Mouse (Mus musculus) embryonic stem cell, embryonic (primary cell): Measurements from ENCODE around the gene Oaz1.

Experiments
- CTCF ChIA-PET, 4 experiments: fragments of 300-600 bp in 2 of 4; fragments of 350-600 bp in 2 of 4; sonication (Branson Sonifier 250); formaldehyde crosslinking; loops; one replicate each; lab custom pipeline; 2022; ENCODE audit warnings: inconsistent platforms in 2 of 4; lab: Charles Lee
- POLR2A ChIA-PET, 4 experiments: fragments of 300-600 bp in 2 of 4; fragments of 350-600 bp in 2 of 4; sonication (Branson Sonifier 250); formaldehyde crosslinking; loops; one replicate each; lab custom pipeline; 2022; ENCODE audit warnings: antibody characterized with exemption in 4 of 4, inconsistent platforms in 1 of 4; lab: Charles Lee

Gene Oaz1

GRCm38 (mm10) chr10:80826151-80827062 lies at the start of gene Oaz1:
TSS of gene Oaz1 (plus strand) at chr10:80826656.
- ChIA-PET CTCF (no interaction called here), POLR2A (interaction anchor here in 3 of 4 experiments (0.7 to 6.5 kb wide), 27 partner anchors 9 to 256 kb away, joined by 3 to 99 read pairs (median 5); partner anchors contain the start of genes Amh (in 2 of the 3), Gadd45b (in 2 of the 3), Lingo3 (in 2 of the 3) and Lsm7 (in 2 of the 3))

DNA sequence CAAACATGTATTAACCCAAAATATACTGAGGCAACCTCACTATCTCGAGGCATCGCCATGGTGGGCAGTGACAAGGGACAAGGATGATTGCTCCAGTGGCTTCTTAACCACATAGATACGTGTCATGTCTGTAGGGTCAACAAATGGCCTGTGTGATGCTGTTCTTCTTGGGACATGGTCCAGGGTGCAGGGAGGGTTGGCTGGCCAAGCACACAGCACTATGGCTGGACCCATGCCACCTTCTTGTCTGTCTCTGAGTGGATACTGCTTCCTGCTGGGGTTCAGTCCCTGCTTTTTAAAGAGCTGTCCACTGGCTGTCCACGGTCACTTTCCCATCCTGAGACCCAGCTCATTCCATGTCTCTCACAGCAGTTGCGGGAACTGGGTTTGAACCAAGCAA lies 49.3 kb upstream of the Oaz1 start:
- POLR2A ChIA-PET: interaction anchor here in 3 of 4 experiments (0.7 to 2.6 kb wide), 7 partner anchors 11 to 52 kb away, joined by 3 to 8 read pairs (median 4); partner anchors contain the start of genes Plekhj1 (in 1 of the 3) and Sf3a2 (in 1 of the 3)
- CTCF ChIA-PET: interaction anchor here in 1 of 4 experiments (0.6 to 2.0 kb wide), 5 partner anchors 11 to 104 kb away, joined by 3 to 9 read pairs (median 4); no protein-coding TSS in a partner anchor

DNA sequence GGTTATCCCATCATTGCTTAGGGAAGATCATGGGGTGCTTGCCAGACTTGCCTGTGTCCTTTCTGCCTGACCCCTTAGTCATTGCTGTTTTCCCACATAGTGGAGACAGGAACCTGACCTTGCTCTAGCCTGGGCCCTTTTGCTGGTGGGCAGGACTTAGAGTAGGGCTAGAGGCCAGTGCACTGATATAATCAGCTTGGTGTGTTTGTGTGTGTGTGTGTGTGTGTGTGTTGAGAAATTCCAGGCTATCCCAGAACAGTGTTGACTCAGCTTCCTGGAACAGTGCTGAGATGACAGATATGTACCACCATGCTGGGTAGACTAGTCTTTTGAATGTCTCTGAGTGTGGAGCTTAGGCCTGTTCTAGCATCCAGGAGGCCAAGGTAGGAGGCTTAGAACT lies 46.9 kb upstream of the Oaz1 start:
- ChIA-PET POLR2A (interaction anchor here in 2 of 4 experiments (1.2 to 1.8 kb wide), 3 partner anchors 12 to 101 kb away, joined by 3 to 6 read pairs (median 3); partner anchors contain the start of gene Mknk2 (in 1 of the 2)), CTCF (interaction anchor here in 2 of 4 experiments (1.4 to 2.0 kb wide), 2 partner anchors 32 kb away, joined by 4 to 5 read pairs; no protein-coding TSS in a partner anchor)

DNA sequence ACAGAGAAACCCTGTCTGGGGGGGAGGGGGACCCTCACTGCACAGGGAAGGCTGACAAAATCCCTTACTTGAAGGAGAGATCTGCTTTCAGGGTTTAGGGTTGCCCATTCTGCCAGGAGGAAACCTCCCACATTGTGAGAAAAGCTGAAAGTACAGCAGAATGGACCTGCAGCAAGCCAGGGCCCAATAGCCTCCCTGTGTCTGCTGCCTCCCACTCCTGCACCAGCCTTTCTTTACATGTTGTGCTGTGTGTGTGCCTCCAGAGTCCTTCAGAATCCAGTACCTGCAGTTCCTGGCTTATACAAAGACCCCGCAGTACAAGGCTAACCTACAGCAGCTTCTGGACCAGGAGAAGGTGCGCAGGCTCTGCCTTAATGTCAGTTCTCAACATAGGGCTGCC lies 42.2 kb upstream of the Oaz1 start:
- CTCF ChIA-PET: interaction anchor here in 3 of 4 experiments (1.3 to 2.6 kb wide), 6 partner anchors 10 to 97 kb away, joined by 4 to 17 read pairs (median 5); no protein-coding TSS in a partner anchor
- POLR2A ChIA-PET: interaction anchor here in 2 of 4 experiments (0.6 to 3.2 kb wide), 15 partner anchors 9 to 495 kb away, joined by 3 to 14 read pairs (median 4); partner anchors contain the start of genes Ap3d1 (in 1 of the 2), Gadd45b (in 1 of the 2) and Sf3a2 (in 1 of the 2)

DNA sequence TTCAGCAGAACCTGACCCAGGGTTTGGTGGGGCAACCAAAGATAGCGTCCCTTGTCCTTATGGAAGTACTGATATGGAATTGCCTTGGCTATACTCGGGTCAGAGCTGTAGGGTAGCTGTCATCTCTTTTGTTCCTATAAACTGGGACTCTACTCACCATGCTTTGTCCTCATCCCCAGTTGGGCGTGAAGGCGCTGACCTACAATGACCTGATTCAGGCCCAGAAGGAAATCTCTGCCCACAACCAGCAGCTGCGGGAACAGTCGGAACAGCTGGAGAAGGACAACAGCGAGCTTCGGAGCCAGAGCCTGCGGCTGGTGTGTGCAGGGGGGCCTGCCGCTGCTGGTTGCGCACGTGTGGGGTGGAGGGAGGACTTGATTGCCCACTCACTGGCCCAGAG lies 41.6 kb upstream of the Oaz1 start:
- POLR2A ChIA-PET: interaction anchor here in 2 of 4 experiments (0.6 to 3.2 kb wide), 20 partner anchors 8 to 494 kb away, joined by 3 to 14 read pairs (median 4); partner anchors contain the start of genes Ap3d1 (in 1 of the 2) and Gadd45b (in 1 of the 2)
- CTCF ChIA-PET: interaction anchor here in 3 of 4 experiments (1.3 to 2.6 kb wide), 6 partner anchors 10 to 96 kb away, joined by 4 to 17 read pairs (median 5); no protein-coding TSS in a partner anchor

DNA sequence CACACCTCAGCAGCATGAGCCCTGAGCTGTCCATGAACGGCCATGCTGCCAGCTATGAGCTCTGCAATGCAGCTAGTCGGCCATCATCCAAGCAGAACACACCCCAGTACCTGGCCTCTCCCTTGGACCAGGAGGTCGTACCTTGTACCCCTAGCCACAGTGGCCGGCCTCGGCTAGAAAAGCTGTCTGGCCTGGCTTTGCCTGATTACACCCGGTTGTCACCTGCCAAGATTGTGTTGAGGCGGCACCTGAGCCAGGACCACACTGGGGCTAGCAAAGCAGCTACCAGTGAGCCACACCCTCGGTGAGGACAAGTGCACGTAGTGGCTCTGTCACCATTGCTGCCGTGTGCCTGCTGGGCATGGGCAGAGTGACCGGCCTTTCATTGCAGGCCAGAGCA lies 40.5 kb upstream of the Oaz1 start:
- CTCF ChIA-PET: interaction anchor here in 3 of 4 experiments (0.7 to 2.1 kb wide), 7 partner anchors 10 to 94 kb away, joined by 3 to 9 read pairs (median 5); partner anchors contain the start of gene Amh (in 1 of the 3)
- POLR2A ChIA-PET: interaction anchor here in 2 of 4 experiments (0.7 to 2.9 kb wide), 21 partner anchors 10 to 196 kb away, joined by 3 to 12 read pairs (median 4); partner anchors contain the start of genes Sf3a2 (in 2 of the 2), Abhd17a (in 1 of the 2), Ap3d1 (in 1 of the 2) and Plekhj1 (in 1 of the 2)

DNA sequence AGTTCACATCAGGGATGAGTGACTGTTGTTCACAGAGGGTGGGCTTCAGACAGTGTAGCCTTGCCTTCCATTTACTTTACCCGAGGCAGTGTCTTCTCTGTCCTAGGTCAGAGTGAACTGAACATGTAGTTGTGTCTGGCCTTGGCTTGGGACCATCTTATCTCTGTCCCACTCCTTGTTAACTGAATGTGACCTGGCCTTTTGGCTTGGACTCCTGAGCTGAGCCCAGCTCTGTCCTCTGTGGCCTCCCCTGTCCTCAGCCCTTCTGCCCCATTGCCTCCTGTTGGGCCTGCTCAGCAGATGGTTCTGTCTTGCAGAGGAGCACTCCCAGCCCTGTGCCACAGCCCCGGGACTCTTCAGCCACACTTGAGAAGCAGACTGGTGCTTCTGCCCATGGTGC lies 38.9 kb upstream of the Oaz1 start:
- ChIA-PET CTCF (interaction anchor here in 2 of 4 experiments (0.8 to 2.1 kb wide), 3 partner anchors 12 to 19 kb away, joined by 3 to 9 read pairs (median 4); partner anchors contain the start of gene Amh (in 1 of the 2)), POLR2A (interaction anchor here in 3 of 4 experiments (0.6 to 1.7 kb wide), 11 partner anchors 9 to 536 kb away, joined by 3 to 7 read pairs (median 3); partner anchors contain the start of gene Dot1l (in 1 of the 3))

DNA sequence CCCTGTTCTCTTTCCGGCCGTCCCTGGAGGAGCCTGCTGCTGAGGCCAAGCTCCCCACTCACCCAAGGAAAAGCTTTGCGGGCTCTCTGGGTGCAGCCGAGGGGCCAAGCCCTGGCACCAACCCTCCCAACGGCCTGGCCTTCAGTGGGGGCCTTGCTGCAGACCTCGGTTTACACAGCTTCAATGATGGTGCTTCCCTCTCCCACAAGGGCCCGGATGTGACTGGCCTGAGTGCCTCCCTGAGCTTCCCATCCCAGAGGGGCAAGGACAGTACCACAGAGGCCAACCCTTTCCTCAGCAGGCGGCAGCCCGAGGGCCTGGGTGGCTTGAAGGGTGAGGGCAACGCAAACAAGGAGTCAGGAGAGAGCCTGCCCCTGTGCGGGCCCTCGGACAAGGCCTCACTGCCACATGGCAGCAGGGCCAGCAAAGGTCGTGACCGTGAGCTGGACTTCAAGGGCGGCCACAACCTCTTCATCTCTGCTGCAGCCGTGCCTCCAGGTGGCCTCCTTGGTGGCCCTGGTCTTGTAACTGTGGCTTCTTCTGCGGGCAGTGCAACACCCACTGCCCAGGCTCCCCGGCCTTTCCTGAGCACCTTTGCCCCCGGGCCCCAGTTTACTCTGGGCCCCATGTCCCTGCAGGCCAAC lies 35.6 kb upstream of the Oaz1 start:
- CTCF ChIA-PET: interaction anchor here in 3 of 4 experiments (0.6 to 2.5 kb wide), 12 partner anchors 8 to 204 kb away, joined by 3 to 14 read pairs (median 5); no protein-coding TSS in a partner anchor
- POLR2A ChIA-PET: interaction anchor here (0.5 to 3.4 kb wide), 22 partner anchors 9 to 461 kb away, joined by 3 to 30 read pairs (median 4); partner anchors contain the start of genes Amh (in 1 of the 4), Gadd45b (in 1 of the 4), Izumo4 (in 1 of the 4) and Pcsk4 (in 1 of the 4)

DNA sequence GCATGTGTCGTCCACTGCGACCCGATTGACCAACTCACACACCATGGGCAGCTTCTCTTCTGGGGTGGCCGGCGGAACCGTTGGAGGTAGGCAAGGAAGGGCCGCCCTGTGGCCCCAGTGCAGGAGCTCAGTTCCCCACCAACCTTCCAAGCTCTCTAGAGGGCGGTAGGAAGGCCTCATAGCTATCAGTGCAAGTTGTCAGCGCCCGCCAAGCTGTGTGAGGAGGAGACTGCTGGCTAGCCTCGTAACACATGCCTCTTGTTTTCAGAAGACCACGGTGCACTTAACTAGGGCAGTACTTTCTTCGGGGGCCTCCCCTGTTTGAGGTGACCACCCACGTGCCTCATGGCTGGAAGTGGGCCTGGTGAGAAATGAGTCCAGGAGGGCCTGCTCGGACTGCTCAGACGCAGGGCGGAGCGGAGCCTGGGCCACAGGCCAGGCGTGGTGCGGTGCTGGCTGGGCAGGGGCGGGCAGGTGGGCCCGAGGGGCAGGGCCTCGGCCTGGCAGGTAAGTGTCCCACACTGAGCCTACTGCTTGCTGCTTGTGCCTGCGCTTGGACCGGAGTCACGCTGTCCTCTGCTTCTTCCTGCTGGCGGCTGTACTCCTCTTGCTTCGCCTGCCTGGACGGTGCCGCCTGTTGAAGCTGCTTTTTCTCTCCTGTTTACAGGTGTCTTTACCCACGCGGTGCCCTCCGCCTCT lies 34.8 kb upstream of the Oaz1 start:
- ChIA-PET CTCF (interaction anchor here in 3 of 4 experiments (0.5 to 2.5 kb wide), 15 partner anchors 9 to 203 kb away, joined by 3 to 14 read pairs (median 4); no protein-coding TSS in a partner anchor), POLR2A (interaction anchor here (0.5 to 3.4 kb wide), 30 partner anchors 9 to 357 kb away, joined by 3 to 30 read pairs (median 4); partner anchors contain the start of genes Abhd17a (in 1 of the 4), Amh (in 1 of the 4), Gadd45b (in 1 of the 4) and Izumo4 (in 1 of the 4))

GRCm38 (mm10) chr10:80792175-80793032 lies 34.1 kb upstream of the Oaz1 start:
- CTCF ChIA-PET: interaction anchor here in 3 of 4 experiments (1.0 to 2.5 kb wide), 10 partner anchors 10 to 74 kb away, joined by 3 to 14 read pairs (median 4); no protein-coding TSS in a partner anchor
- POLR2A ChIA-PET: interaction anchor here (0.6 to 3.4 kb wide), 29 partner anchors 8 to 357 kb away, joined by 3 to 30 read pairs (median 4); partner anchors contain the start of genes Abhd17a (in 1 of the 4), Amh (in 1 of the 4), Ap3d1 (in 1 of the 4) and Gadd45b (in 1 of the 4)

GRCm38 (mm10) chr10:80793033-80793784 lies 33.2 kb upstream of the Oaz1 start:
- ChIA-PET POLR2A (interaction anchor here in 3 of 4 experiments (0.6 to 3.4 kb wide), 23 partner anchors 8 to 320 kb away, joined by 3 to 30 read pairs (median 4); partner anchors contain the start of genes Amh (in 1 of the 3), Ap3d1 (in 1 of the 3) and Gadd45b (in 1 of the 3)), CTCF (interaction anchor here in 2 of 4 experiments (1.1 to 2.5 kb wide), 4 partner anchors 12 to 46 kb away, joined by 3 to 14 read pairs (median 4); no protein-coding TSS in a partner anchor)

- ChIA-PET POLR2A (interaction anchor here in 2 of 4 experiments (0.6 to 3.4 kb wide), 7 partner anchors 9 to 225 kb away, joined by 3 to 30 read pairs (median 8); partner anchors contain the start of gene Amh (in 1 of the 2)), CTCF (interaction anchor here in 1 of 4 experiments (1.8 kb wide), 1 partner anchor 12 kb away, joined by 4 read pairs; no protein-coding TSS in a partner anchor)
These were observed 32.7 kb upstream of the Oaz1 start for GRCm38 (mm10) chr10:80793803-80794202.

- ChIA-PET CTCF (interaction anchor here in 1 of 4 experiments (0.6 to 2.3 kb wide), 2 partner anchors 11 to 20 kb away, joined by 3 to 8 read pairs; no protein-coding TSS in a partner anchor), POLR2A (interaction anchor here in 3 of 4 experiments (0.6 to 4.9 kb wide), 17 partner anchors 9 to 276 kb away, joined by 3 to 36 read pairs (median 3); partner anchors contain the start of genes Amh (in 1 of the 3) and Thop1 (in 1 of the 3))
These were observed 31.7 kb upstream of the Oaz1 start for GRCm38 (mm10) chr10:80794750-80795149.
